Mouse (Mus musculus) heart, postnatal 0 days (tissue): ENCODE measurements around the gene Ldhc.

Source experiments
- CTCF ChIP-seq: IDR thresholded peaks from 2 replicates; pipeline ENCODE4 v1.5.1; 2016; ENCODE audit warnings: antibody characterized with exemption, control low read depth, low read depth
- EP300 ChIP-seq: IDR thresholded peaks from 2 replicates; pipeline ENCODE4 v1.6.1; 2016; ENCODE audit warnings: antibody characterized with exemption, low read depth

- TF ChIP-seq EP300 (peak; percentile 52), CTCF (no peak)
These were observed 15.0 kb upstream of the Ldhc start for GRCm38 (mm10) chr7:46845978-46846485.
